Mouse (Mus musculus) CH12.LX (cell line): ENCODE results near the gene Hsd17b2. TPM values are rescaled to one million over a fixed set of nuclear protein-coding genes. Genes with fewer than 3 reads are reported as not detected.

ENCODE experiments used
- DNase-seq: peaks from one replicate; pipeline ENCODE4 v3.0.0-alpha.2; 2013; ENCODE audit errors: extremely low read depth
- H3K27ac ChIP-seq: 2 replicates; pipeline ENCODE4 v1.5.1; 2012; ENCODE audit warnings: low read depth, mild to moderate bottlenecking, control low read depth, moderate library complexity; ENCODE audit not compliant: insufficient read depth
- H3K27me3 ChIP-seq: replicated peaks from 2 replicates; pipeline ENCODE3; 2012; ENCODE audit warnings: inconsistent platforms
- H3K36me3 ChIP-seq, 2 experiments: replicated peaks in 1 of 2; 2 replicates each; pipeline versions ENCODE3 to v1.6.1; 2012; ENCODE audit warnings: inconsistent platforms in 1 of 2, low read length in 1 of 2, mild to moderate bottlenecking in 1 of 2, mixed read lengths in 1 of 2, moderate library complexity in 1 of 2; ENCODE audit not compliant: control insufficient read depth in 1 of 2, insufficient read depth in 1 of 2
- H3K4me1 ChIP-seq, 2 experiments: 2 replicates each; pipeline ENCODE4 v1.6.1; 2012; ENCODE audit warnings: inconsistent platforms in 1 of 2, moderate library complexity in 1 of 2; ENCODE audit not compliant: insufficient read depth in 2 of 2, control insufficient read depth in 1 of 2
- H3K4me2 ChIP-seq: 2 replicates; pipeline ENCODE4 v1.6.1; 2012; ENCODE audit warnings: low read depth, mild to moderate bottlenecking, control low read depth; ENCODE audit not compliant: poor library complexity, insufficient read depth, severe bottlenecking
- H3K4me3 ChIP-seq, 3 experiments: fragments of 150-350 bp in 1 of 3; sonication (generic) in 1 of 3; replicated peaks in 1 of 3; 2 replicates each; pipeline versions ENCODE3 to v1.5.1; 2011 to 2012; ENCODE audit warnings: low read depth in 2 of 3, low read length in 2 of 3, mild to moderate bottlenecking in 2 of 3, moderate library complexity in 2 of 3, control low read depth in 1 of 3, improper control_type of control experiment in 1 of 3, inconsistent platforms in 1 of 3, mixed read lengths in 1 of 3; ENCODE audit not compliant: poor library complexity in 1 of 3
- H3K79me2 ChIP-seq: replicated peaks from 2 replicates; pipeline ENCODE4 v1.6.1; 2012; ENCODE audit warnings: mild to moderate bottlenecking, moderate library complexity; ENCODE audit not compliant: control insufficient read depth, poor library complexity, insufficient read depth, severe bottlenecking; ENCODE audit errors: extremely low read depth
- H3K9ac ChIP-seq: 2 replicates; pipeline ENCODE4 v1.6.1; 2012; ENCODE audit warnings: low read depth, mild to moderate bottlenecking, control low read depth, moderate library complexity; ENCODE audit not compliant: insufficient read depth
- H3K9me3 ChIP-seq: replicated peaks from 2 replicates; pipeline ENCODE3; 2012; ENCODE audit warnings: low read length, inconsistent platforms, mixed read lengths
- CHD2 ChIP-seq: IDR thresholded peaks from 2 replicates; pipeline ENCODE4 v1.6.1; 2011; ENCODE audit warnings: low read length, improper control_type of control experiment
- CTCF ChIP-seq, 2 experiments: IDR thresholded peaks in 1 of 2; conservative IDR thresholded peaks in 1 of 2; 2 replicates each; pipeline ENCODE4 v1.5.1; 2011 to 2012; ENCODE audit warnings: low read depth in 2 of 2, low read length in 2 of 2, improper control_type of control experiment in 1 of 2, inconsistent platforms in 1 of 2, mild to moderate bottlenecking in 1 of 2, moderate library complexity in 1 of 2
- E2F4 ChIP-seq: IDR thresholded peaks from 2 replicates; pipeline ENCODE4 v1.6.1; 2011; ENCODE audit warnings: low read depth, low read length, improper control_type of control experiment; ENCODE audit not compliant: insufficient replicate concordance
- ELF1 ChIP-seq: IDR thresholded peaks from 2 replicates; pipeline ENCODE4 v1.6.1; 2014; ENCODE audit warnings: low read depth, mild to moderate bottlenecking, inconsistent platforms, low read length, improper control_type of control experiment
- EP300 ChIP-seq: IDR thresholded peaks from 2 replicates; pipeline ENCODE4 v1.6.1; 2011; ENCODE audit warnings: low read length, improper control_type of control experiment
- ETS1 ChIP-seq: conservative IDR thresholded peaks from 2 replicates; pipeline ENCODE4 v1.6.1; 2012; ENCODE audit warnings: low read depth, mild to moderate bottlenecking, inconsistent platforms, low read length, improper control_type of control experiment, moderate library complexity
- IRF4 ChIP-seq: IDR thresholded peaks from 2 replicates; pipeline ENCODE4 v1.6.1; 2014; ENCODE audit warnings: low read depth, mild to moderate bottlenecking, inconsistent platforms, low read length, improper control_type of control experiment
- JUN ChIP-seq: IDR thresholded peaks from 2 replicates; pipeline ENCODE4 v1.6.1; 2011; ENCODE audit warnings: low read depth, mild to moderate bottlenecking, low read length, improper control_type of control experiment, moderate library complexity; ENCODE audit not compliant: insufficient read depth
- JUND ChIP-seq: conservative IDR thresholded peaks from 2 replicates; pipeline ENCODE4 v1.6.1; 2011; ENCODE audit warnings: low read depth, low read length, improper control_type of control experiment
- KAT2A ChIP-seq: IDR thresholded peaks from 2 replicates; pipeline ENCODE4 v1.6.1; 2012; ENCODE audit warnings: low read length, improper control_type of control experiment, inconsistent platforms; ENCODE audit not compliant: insufficient replicate concordance
- MAZ ChIP-seq: IDR thresholded peaks from 2 replicates; pipeline ENCODE4 v1.6.1; 2012; ENCODE audit warnings: low read depth, mild to moderate bottlenecking, inconsistent platforms, low read length, improper control_type of control experiment, moderate library complexity
- MEF2A ChIP-seq: IDR thresholded peaks from 2 replicates; pipeline ENCODE4 v1.6.1; 2014; ENCODE audit warnings: low read depth, mild to moderate bottlenecking, inconsistent platforms, low read length, improper control_type of control experiment, borderline replicate concordance
- MXI1 ChIP-seq: IDR thresholded peaks from 2 replicates; pipeline ENCODE4 v1.6.1; 2011; ENCODE audit warnings: mild to moderate bottlenecking, low read depth, low read length, improper control_type of control experiment
- NRF1 ChIP-seq: IDR thresholded peaks from 2 replicates; pipeline ENCODE4 v1.6.1; 2014; ENCODE audit warnings: low read depth, mild to moderate bottlenecking, inconsistent platforms, low read length, improper control_type of control experiment, moderate library complexity
- POLR2A ChIP-seq: IDR thresholded peaks from 2 replicates; pipeline ENCODE4 v1.6.1; 2011; ENCODE audit warnings: low read depth, mild to moderate bottlenecking, improper control_type of control experiment, low read length
- RCOR1 ChIP-seq: conservative IDR thresholded peaks from 2 replicates; pipeline ENCODE4 v1.6.1; 2012; ENCODE audit warnings: low read depth, mild to moderate bottlenecking, inconsistent platforms, low read length, improper control_type of control experiment
- SMC3 ChIP-seq: IDR thresholded peaks from 2 replicates; pipeline ENCODE4 v1.6.1; 2011; ENCODE audit warnings: low read depth, low read length, improper control_type of control experiment
- TBP ChIP-seq: conservative IDR thresholded peaks from 2 replicates; pipeline ENCODE4 v1.6.1; 2011; ENCODE audit warnings: low read depth, low read length, improper control_type of control experiment
- TCF12 ChIP-seq: IDR thresholded peaks from 2 replicates; pipeline ENCODE4 v1.6.1; 2014; ENCODE audit warnings: low read depth, mild to moderate bottlenecking, inconsistent platforms, low read length, improper control_type of control experiment
- UBTF ChIP-seq: IDR thresholded peaks from 2 replicates; pipeline ENCODE4 v1.6.1; 2012; ENCODE audit warnings: low read depth, mild to moderate bottlenecking, inconsistent platforms, low read length, improper control_type of control experiment, moderate library complexity
- USF2 ChIP-seq: conservative IDR thresholded peaks from 2 replicates; pipeline ENCODE4 v1.6.1; 2011; ENCODE audit warnings: low read depth, low read length, improper control_type of control experiment
- ZC3H11A ChIP-seq: IDR thresholded peaks from 2 replicates; pipeline ENCODE4 v1.6.1; 2012; ENCODE audit warnings: low read depth, mild to moderate bottlenecking, inconsistent platforms, low read length, improper control_type of control experiment
- dilution Hi-C: fragments of 300-500 bp; cut with MboI; formaldehyde crosslinking; loops from 2 replicates; pipeline ENCODE4 v1.14.3; 2020; ENCODE audit warnings: low sequenced_read_pairs; ENCODE audit not compliant: extremely low pct_unique_long_range_greater_than_20kb, extremely low pct_ligation_motif_present
- in situ Hi-C: fragments of 300-500 bp; cut with MboI; formaldehyde crosslinking; loops from 3 replicates; pipeline ENCODE4 v1.14.3; 2019; ENCODE audit warnings: low sequenced_read_pairs, low pct_ligation_motif_present, low pct_unique_long_range_greater_than_20kb, mixed read lengths
- polyA plus RNA-seq: library from polyadenylated mRNA; unstranded; fragments of >175 nt; gene quantifications from 2 replicates; pipeline ENCODE4 v1.2.1, GENCODE M21; 2012; ENCODE audit warnings: low read depth; ENCODE audit not compliant: insufficient read length
- total RNA-seq, 2 experiments: library from RNA; depleted of rRNA; stranded (reverse); fragments of 300-350 nt in 1 of 2; fragments of >200 nt in 1 of 2; gene quantifications; 2 replicates each; pipeline ENCODE4 v1.2.3; 2012 to 2014

Gene Hsd17b2
- total and polyA plus RNA-seq, 3 experiments: not detected

DNA sequence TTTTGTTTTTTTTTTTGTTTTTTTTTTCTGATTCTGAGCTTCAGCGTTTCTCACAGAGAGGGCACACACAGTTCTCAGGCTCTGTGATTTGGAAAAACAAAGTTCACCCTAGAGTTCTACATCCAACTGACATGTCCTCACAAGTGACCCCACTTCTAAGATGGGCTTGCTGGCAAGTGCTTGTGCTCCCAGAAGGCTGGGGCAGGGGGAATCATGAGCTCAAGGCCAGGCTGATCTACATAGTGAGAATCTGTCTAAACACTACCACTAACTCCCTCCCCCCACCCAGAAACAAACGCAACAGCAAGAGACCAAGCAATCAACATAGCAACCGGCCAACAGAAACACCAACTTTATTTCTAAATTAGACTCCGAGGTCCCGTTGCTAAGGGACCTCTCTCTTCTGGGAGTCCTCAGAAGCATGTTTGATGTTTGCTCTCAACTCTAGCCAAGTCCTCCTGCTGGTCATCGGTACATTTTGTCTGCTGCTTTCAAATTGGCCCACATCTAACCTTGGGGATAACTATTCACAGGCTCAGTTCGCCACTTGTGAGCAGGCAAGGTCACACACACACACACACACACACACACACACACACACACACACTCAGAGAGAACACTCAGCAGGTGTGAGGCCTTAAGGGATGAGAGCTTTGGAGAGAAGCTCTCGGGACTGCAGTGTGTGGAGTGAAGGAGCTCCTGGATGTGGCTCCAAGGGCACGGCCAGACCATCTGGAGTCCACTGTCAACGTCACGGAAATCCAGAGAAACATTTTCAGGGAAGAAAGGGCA lies 77.0 kb downstream of the Hsd17b2 start (continued):
- TF ChIP-seq TCF12 (peak; percentile 71; the same call in 1 of the 2 replicates), SMC3 (peak; percentile 22; the same call in 1 of the 2 replicates), TBP (no peak), CHD2 (0 out of 2 replicates have a peak, but pooled peaks have one; percentile 45), USF2 (no peak), EP300 (peak; percentile 58), IRF4 (peak; percentile 41), POLR2A (peak; percentile 12; the same call in 1 of the 2 replicates)

DNA sequence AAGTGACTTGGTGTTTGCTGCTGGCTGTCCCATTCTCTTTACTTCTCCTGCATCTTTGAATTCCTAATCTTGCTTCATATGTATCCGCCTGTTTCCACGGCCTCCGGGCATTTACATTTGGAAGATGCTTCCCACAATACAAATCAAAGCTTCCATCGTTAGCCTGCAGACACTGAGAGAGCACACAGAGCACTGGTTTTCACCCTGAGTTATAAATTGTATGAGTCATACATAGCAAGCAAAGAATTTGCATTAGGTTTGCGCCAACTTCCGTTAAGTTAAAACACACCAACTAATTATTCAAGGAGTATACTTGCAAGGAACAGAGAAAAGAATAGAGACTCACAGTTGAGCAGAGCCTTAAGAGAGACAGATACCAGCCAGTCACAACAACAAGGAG lies 77.6 kb downstream of the Hsd17b2 start:
- Histone ChIP-seq H3K79me2 (no peaks in the 10 kb centered on the region; the same call in 1 of the 2 replicates), H3K9me3 (no peaks in the 10 kb centered on the region), H3K27me3 (no peaks in the 10 kb centered on the region), H3K4me1 (peaks cover 22 to 70% of the 10 kb centered on the region in 2 experiments), H3K27ac (peak overlapping the region; percentile 90), H3K36me3 (no peaks in the 10 kb centered on the region), H3K4me3 (peak overlapping the region in 1 of 3 experiments; percentile 27), H3K9ac (peak overlapping the region; percentile 86), H3K4me2 (peak overlapping the region; percentile 88)
- no peak for TF ChIP-seq ZC3H11A
- 0 out of 2 replicates have a peak, but pooled peaks have one; percentile 47 for TF ChIP-seq ELF1
- peak; percentile 56; the same call in 1 of the 2 replicates for TF ChIP-seq POLR2A
- no peak for TF ChIP-seq UBTF
- TF ChIP-seq IRF4: peak; percentile 76
- TF ChIP-seq E2F4: no peak
- no peak for TF ChIP-seq MXI1
- peak; percentile 83 for TF ChIP-seq ETS1
- no peak; the same call in none of the 2 replicates for TF ChIP-seq RCOR1
- no peak for TF ChIP-seq KAT2A
- no peak for TF ChIP-seq CTCF (conservative IDR thresholded peaks at IDR 0.05 in 1 of 2, IDR thresholded peaks at IDR 0.05 in 1 of 2; ENCODE audit: low read depth in 2 of 2, low read length in 2 of 2)
- TF ChIP-seq MEF2A: 0 out of 2 replicates have a peak, but pooled peaks have one; percentile 41
- peak; percentile 96 for TF ChIP-seq TBP
- peak; percentile 84 for TF ChIP-seq JUN
- peak; percentile 91 for TF ChIP-seq JUND
- TF ChIP-seq NRF1: no peak
- no peak for TF ChIP-seq CHD2
- no peak for TF ChIP-seq MAZ
- dilution Hi-C loops: no loop called here
- DNase-seq: peak; percentile 88
- in situ Hi-C loops: no loop called here
